Mouse (Mus musculus) erythroid progenitor cell, adult 5-6 weeks (primary cell): ENCODE results near the gene Fbxl5. TPM values are rescaled to one million over a fixed set of nuclear protein-coding genes. Genes with fewer than 3 reads are reported as not detected.
A peak's percentile ranks its signal among the peaks of the same experiment; 100 is the strongest.

Experiments used
- ATAC-seq: replicated peaks from 2 replicates; pipeline ENCODE4 v1.8.0; 2016; ENCODE audit warnings: moderate number of reproducible peaks, mild to moderate bottlenecking, moderate TSS enrichment, inconsistent platforms; ENCODE audit not compliant: poor library complexity, low FRiP score, severe bottlenecking
- total RNA-seq, 2 experiments: library from RNA; stranded (forward) in 1 of 2; stranded (reverse) in 1 of 2; fragments of 150-400 nt in 1 of 2; fragments of 186-747, 209-891 nt in 1 of 2; gene quantifications; 2 replicates each; pipeline versions ENCODE4 v1.2.3 to v1.2.4; 2015 to 2017; ENCODE audit warnings: low replicate concordance in 2 of 2

Fbxl5 gene
- total RNA-seq, 2 experiments from 2014 or later: 14.6 to 21.8 TPM

GRCm38 (mm10) chr5:43787976-43788752, 33.3 kb downstream of the Fbxl5 start:
- no peak for ATAC-seq

GRCm38 (mm10) chr5:43786607-43787006, 34.8 kb downstream of the Fbxl5 start:
- no peak for ATAC-seq

DNA sequence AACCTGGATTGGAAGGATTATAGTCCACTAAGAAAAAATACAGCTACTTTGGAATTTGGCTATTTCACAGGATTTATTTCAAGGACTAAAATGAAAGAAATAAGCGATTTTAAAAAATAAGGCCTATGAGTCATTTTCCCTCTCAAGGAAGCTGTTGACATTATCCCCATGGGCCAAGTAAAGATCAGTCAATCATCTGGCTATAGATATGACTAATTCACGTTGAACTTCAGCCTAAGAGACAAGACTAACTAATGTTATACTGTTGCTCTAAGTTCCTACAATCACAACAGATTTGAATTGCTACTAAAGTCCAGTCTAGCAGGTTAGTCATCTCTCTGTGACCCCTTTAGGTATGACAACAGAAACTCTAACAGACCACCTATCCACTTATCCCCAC, 37.4 kb downstream of the Fbxl5 start:
- no peak for ATAC-seq

GRCm38 (mm10) chr5:43781977-43782930, 39.2 kb downstream of the Fbxl5 start:
- peak; percentile 90 for ATAC-seq

DNA sequence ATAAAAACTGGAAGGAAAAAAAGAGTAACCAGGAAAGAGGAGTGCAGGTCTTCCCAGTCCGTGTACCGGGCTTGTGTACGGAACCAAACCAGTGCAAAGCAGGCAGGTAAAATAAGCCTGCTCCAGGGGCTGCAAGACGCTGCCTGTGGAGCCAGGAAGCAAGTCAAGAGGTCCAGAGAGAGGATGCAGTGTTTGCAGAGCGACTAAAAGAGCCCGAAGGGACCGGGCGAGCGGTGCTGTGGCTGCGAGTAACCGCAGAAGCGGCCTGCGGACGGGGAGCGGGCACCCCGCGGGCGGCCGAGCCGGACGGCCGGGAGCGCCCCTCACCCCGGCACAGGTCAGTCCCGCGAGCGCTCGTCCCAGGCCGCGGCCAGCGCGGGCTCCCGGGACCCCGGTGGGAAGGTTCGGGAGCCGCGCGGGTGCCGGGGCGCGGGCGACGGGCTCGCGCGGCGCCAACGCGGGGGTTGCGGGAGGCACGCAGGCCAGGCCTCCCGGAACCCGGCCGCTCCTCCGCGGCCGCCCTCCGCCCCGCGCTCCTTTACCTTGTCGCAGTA, 39.9 kb downstream of the Fbxl5 start:
- peak; percentile 23; the same call in 1 of the 2 replicates for ATAC-seq

DNA sequence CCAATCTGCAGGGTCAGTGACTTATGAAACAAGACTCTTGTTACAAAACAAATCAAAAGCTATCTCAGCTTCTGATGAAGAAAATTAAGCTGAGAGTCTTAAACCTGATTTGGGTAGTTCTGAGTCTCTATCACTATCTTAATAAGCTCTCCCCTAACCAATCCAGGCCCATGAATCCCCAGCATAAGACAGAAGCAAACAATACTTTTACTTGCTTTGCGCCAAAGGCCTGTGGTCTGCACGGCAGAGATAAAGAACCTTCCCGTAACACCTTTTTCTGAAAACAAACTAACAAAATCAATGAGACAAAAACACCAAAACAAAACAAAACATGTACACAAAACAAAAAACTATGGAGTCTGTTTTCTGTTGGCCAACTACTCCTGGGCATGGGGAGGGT, 42.9 kb downstream of the Fbxl5 start:
- ATAC-seq: no peak

GRCm38 (mm10) chr5:43776993-43777392, 44.4 kb downstream of the Fbxl5 start:
- no peak for ATAC-seq

GRCm38 (mm10) chr5:43776407-43776806, 45.0 kb downstream of the Fbxl5 start:
- ATAC-seq: no peak

DNA sequence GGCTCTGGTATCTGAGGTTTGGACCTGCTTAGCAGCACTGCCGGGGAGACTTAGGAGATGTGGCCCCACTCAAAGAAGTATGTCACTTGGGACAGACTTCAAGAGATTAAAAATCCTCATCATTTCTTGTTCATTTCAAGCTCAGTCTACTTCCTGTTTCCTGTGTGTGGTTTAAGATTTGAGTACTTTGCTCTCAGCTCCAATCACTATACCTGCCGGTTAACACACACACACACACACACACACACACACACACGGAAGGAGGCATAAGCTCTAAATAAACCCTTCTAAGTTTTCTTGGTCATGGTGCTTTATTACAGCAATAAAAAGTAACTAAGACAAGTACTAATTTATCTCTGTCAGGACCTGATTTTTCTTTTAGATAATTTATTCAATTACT, 49.9 kb downstream of the Fbxl5 start:
- no peak for ATAC-seq

GRCm38 (mm10) chr5:43770618-43771354, 50.7 kb downstream of the Fbxl5 start:
- ATAC-seq: no peak

DNA sequence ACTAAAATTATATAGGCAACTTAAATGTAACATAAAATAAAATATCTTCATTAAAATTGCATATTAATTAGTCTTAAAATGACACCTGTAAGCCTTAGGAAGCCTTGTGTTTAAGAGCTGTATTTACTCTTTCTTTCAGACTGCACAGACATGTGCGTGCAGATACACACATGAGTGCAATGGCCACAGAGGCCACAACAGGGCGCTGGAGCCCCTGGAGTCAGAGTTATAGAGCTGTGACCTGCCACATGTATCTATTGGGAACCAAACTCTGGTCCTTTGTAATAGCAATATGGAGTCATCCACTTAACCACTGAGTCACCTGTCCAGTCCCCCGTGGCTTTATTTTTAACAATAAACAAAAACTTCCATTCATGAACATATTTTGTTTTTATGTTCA, 72.3 kb downstream of the Fbxl5 start:
- ATAC-seq: no peak

DNA sequence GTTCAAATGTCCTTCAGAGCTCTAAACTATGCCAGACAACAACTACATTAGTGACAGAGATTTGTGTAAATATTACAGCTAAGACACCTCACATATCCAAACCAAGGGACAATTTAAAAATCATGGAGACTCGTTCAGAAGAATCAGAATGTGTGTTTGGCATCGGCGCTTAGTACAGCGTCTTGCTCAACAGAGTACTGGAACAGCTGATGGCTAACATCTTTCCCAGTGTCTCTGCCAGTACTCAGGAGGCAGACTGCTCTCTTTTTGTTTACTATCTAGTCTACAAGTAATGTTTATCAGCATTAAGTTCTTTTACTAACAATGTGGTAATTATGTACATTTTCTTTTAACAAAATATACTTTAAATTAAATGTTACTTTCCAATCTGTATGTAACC, 73.4 kb downstream of the Fbxl5 start:
- ATAC-seq: no peak

DNA sequence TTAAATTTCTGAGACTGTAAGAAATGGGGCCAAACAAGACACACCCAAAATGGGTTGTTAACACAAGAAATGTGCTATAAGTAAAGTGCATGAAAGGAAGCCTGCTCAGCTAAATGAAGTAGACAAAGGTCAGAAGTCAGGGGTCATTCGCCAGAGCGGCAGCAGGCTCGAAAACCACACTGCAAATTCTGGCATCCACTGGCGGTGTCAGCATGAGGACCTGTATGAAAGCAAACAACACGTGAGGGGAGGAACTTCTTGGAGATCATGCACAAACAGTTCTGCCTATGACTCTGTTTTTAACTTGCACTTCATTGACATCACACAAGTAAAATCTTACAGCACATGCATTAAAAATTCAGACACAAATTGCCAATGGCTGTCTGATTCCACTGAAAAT, 76.3 kb downstream of the Fbxl5 start:
- ATAC-seq: no peak

DNA sequence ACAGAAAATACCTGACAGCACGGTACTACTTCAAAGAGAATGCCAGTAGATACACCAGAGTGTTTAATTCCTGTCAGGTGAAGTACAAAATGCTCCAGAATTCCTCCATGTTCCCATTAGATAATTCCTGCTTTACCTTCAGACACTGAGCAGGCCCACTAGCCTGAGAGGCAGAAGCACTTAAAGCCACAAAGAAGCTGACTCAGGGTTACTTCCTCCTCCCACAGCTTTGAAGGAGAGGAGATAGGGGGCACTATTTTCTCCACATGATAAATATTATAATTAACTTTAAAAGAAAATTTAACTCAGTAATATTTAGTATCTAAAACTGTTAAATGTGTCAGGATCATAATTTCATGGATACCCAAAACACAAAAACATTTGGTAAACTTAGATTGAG, 77.3 kb downstream of the Fbxl5 start:
- ATAC-seq: no peak

GRCm38 (mm10) chr5:43732381-43732780, 89.1 kb downstream of the Fbxl5 start:
- ATAC-seq: no peak

DNA sequence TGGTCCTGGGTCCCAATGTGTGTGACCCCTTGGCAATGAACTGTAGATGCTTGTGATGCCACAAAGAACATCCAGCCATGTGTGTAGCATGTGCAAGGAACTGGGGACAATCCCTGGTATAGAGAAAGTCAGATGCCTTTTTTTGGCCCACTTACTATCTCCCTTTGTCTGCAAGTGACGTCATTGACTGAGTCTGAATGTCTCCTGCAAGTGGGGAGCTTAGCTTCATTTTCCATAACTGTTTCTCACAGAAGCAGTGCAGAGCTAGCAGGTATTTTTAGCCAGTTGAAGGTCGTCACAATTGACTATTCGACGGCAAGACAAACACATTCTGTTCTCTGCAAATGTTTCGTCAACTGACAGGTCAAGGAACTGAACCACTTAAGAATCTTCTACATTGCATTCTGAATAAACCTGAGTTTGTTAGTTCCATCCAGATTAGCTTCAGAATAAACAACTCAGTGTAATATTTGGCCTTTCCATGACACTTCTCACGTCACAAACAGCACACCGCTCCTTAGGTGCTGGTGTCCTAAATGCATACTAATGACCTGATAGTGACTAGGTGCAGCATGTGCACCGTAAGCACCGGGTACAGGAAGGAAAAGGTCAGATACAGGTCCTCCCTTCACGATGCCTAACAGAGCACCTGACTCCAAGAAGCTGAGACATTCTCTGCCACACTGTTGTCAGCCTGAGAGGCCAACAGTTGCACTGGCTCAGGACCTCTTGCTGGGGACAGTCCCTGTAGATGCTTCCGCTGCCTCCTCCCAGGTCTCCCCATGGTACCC, 92.9 kb downstream of the Fbxl5 start:
- ATAC-seq: no peak

GRCm38 (mm10) chr5:43723830-43724229, 97.6 kb downstream of the Fbxl5 start:
- ATAC-seq: no peak

GRCm38 (mm10) chr5:43722452-43722783, 99.0 kb downstream of the Fbxl5 start:
- ATAC-seq: no peak
